Mouse (Mus musculus) olfactory bulb, adult 2 months (tissue): ENCODE measurements around the gene Eif2b5. TPM values are rescaled to one million over a fixed set of nuclear protein-coding genes. Genes with fewer than 3 reads are reported as not detected.
"Not testable (repeated sequence)": the region's sequence is repeated elsewhere in the genome, so short reads cannot be mapped to it uniquely, and the experiment has no call there.

Experiments
- H3K27ac ChIP-seq: fragments of 200-500 bp; 2 replicates; pipeline ENCODE4 v1.5.1; 2012; ENCODE audit warnings: low read depth, low read length; ENCODE audit not compliant: insufficient read depth
- H3K4me1 ChIP-seq: fragments of 200-500 bp; 2 replicates; pipeline ENCODE4 v1.6.1; 2012; ENCODE audit warnings: low read length; ENCODE audit not compliant: control insufficient read depth, insufficient read depth
- H3K4me3 ChIP-seq: fragments of 200-500 bp; 2 replicates; pipeline ENCODE4 v1.5.1; 2012; ENCODE audit warnings: mild to moderate bottlenecking, low read depth, low read length, moderate library complexity; ENCODE audit not compliant: insufficient read depth
- CTCF ChIP-seq: fragments of 200-500 bp; IDR thresholded peaks from 2 replicates; pipeline ENCODE4 v1.5.1; 2012; ENCODE audit warnings: low read depth, mild to moderate bottlenecking, low read length, moderate library complexity; ENCODE audit not compliant: insufficient read depth
- POLR2A ChIP-seq: fragments of 200-500 bp; IDR thresholded peaks from 2 replicates; pipeline ENCODE4 v1.6.1; 2012; ENCODE audit warnings: mild to moderate bottlenecking, low read depth, low read length, moderate library complexity; ENCODE audit not compliant: insufficient read depth
- WGBS: fragments of 180-500 bp; shearing (Covaris S2); methylation state at CpG from one replicate; pipeline ENCODE4 v1.1.7; 2018; 5-methylcytosine and 5-hydroxymethylcytosine counted together
- polyA plus RNA-seq: library from polyadenylated mRNA; stranded (reverse); fragments of >200 nt; gene quantifications from 2 replicates; pipeline ENCODE4 v1.2.4, GENCODE M21; 2012; ENCODE audit warnings: low replicate concordance; ENCODE audit not compliant: missing spikeins, insufficient read depth, insufficient read length

Eif2b5 gene
- polyA plus RNA-seq, result not detected in 2 replicates

DNA sequence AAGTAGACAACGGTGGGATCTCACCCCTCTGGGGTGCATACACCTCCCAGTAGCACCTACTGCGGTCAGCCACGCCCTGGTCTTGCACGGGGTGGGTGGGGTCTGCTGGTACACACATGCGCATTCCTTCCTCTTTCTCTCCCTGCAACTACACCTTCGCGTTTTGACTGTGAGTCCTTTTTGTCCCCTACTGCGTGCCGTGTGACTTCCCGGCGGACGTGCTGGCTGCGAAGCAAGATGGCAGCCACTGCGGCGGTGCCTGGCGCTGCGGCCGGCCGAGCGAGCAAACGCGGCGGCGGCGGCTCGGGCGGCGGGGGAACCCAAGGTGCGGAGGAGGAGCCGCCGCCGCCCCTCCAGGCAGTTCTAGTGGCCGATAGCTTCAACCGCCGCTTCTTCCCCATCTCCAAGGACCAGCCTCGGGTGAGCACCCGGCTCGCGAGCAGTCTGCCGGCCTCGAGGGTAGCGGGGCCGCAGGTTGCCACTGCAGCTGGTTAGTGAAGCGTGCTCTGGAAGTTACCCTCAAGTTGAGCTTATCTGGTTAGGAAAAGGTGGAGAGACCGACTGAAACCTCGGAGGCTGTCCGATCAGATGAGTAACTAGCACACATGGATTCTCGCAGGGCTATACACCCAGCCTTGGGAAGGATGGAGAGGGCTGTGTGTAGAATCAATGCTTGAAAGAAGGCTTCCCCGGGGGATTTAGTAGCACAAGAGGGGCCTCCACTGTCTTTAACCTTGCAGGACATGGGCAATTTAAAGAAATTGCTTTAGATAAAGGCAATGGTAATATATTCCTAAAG lies at the start of gene Eif2b5:
Eif2b5 (plus strand) TSS at position 141 of the 799 bp plus-strand sequence.
- WGBS, result 1% methylated on average over 49 of the region's 49 CpGs
- Histone ChIP-seq H3K27ac (no peak within 1 kb of the TSS), H3K4me1 (peaks cover 4% of the 10 kb centered on the region; the same call in 1 of the 2 replicates), H3K4me3 (peak within 1 kb of the TSS; percentile 90)
- TF ChIP-seq POLR2A (peak; percentile 87), CTCF (no peak)

GRCm38 (mm10) chr16:20451774-20452173 lies 46.8 kb upstream of the Eif2b5 start:
- TF ChIP-seq POLR2A (no peak), CTCF (no peak)
- Histone ChIP-seq H3K4me3 (no peak overlapping the region), H3K4me1 (no peaks in the 10 kb centered on the region), H3K27ac (no peak overlapping the region)
- 77% methylated on average over 6 of the region's 6 CpGs for WGBS

DNA sequence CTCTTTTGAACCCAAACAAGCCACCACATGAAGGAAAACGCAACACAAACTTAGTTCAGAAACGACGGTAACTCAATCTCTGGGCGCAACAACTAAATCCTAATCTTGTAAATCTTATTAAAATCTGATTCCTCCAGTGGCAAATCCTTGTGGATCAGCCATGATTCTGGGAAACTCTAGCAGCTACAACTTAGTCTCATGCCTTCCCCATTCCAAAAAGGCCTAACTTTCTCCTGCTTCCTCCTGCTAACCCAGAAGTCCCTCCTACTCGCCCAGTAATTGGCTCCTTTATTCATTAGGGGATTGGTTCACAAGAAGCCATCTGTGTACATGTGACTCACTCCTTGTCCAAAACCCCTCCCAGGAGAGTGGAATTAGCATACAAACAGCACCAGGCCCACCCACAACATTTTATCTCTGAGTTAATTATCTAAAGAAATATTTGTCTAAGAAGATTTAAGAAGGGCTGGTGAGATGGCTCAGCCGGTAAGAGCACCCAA lies 44.4 kb upstream of the Eif2b5 start:
- Histone ChIP-seq H3K4me1 (no peaks in the 10 kb centered on the region), H3K27ac (no peak overlapping the region), H3K4me3 (no peak overlapping the region)
- 91% methylated on average over 6 of the region's 6 CpGs for WGBS
- TF ChIP-seq POLR2A (no peak), CTCF (no peak)

GRCm38 (mm10) chr16:20456106-20456505 lies 42.5 kb upstream of the Eif2b5 start:
- WGBS, result 22% methylated on average over 1 of the region's 1 CpGs
- no peaks in the 10 kb centered on the region for H3K4me1 ChIP-seq

DNA sequence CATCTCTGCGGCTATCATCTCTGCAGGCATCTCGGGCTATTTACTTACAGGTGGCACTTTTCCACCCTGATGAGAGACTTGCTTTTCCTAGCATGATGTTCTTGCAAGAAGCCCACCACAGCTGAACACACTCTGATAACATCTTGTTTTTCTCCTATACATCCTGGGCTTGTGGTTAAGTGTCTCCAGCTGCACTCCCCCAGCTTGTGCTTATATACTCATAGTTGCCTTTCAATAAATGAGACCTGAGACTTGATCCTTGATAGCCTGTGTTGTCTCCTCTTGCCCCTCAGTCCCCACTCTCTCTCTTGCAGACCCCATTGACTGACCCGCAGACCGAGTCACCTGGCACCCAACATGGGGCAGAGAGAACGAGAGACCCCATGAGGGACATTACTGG lies 39.9 kb upstream of the Eif2b5 start:
- WGBS, result 93% methylated on average over 5 of the region's 5 CpGs
- H3K27ac ChIP-seq, H3K4me3 ChIP-seq, H3K4me1 ChIP-seq: not testable (repeated sequence)

More at GRCm38 (mm10) chr16:20456106-20456505, 42.5 kb upstream of the Eif2b5 start:
- Histone ChIP-seq H3K27ac (no peak overlapping the region), H3K4me3 (no peak overlapping the region)
- no peak for TF ChIP-seq POLR2A
- no peak for TF ChIP-seq CTCF

DNA sequence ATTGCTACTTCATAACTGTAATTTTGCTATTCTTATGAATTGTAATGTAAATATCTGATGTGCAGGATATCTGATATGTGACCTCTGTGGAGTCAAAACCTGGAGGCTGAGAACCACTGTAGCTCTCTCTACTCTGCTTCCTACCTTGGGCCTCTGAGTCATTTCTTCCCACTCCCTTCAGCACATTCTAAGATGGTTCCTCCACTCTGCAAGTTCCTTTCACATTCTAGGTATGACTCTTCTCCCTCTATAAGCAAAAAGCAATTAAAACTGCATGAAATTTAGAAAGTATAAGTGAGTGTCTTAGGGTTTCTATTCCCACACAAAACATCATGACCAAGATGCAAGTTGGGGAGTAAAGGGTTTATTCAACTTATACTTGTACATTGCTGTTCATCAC lies 33.9 kb upstream of the Eif2b5 start:
- Histone ChIP-seq H3K27ac (no peak overlapping the region), H3K4me3 (no peak overlapping the region), H3K4me1 (no peaks in the 10 kb centered on the region)
- TF ChIP-seq CTCF (no peak), POLR2A (no peak)

- H3K27ac ChIP-seq, result no peak overlapping the region
- no peak for TF ChIP-seq CTCF
- TF ChIP-seq POLR2A, result no peak
- no peak overlapping the region for H3K4me3 ChIP-seq
- 94% methylated on average over 2 of the region's 2 CpGs for WGBS
- H3K4me1 ChIP-seq, result no peaks in the 10 kb centered on the region
Measured at GRCm38 (mm10) chr16:20470981-20471380, 27.6 kb upstream of the Eif2b5 start.

DNA sequence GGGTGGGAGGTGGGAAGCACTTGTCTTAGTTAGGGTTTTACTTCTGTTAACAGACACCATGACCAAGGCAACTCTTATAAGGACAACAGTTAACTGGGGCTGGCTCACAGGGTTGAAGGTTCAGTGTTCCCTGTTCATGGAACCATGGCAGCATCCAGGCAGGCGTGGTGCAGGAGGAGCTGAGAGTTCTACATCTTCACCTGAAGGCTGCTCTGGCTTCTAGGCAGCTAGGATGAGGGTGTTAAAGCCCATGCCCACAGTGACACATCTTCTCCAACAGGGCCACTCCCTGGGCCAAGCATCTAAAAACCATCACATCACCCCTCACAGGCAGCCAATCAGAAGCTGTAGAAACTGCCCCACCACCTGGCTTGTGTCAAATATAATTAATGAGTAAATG lies 26.9 kb upstream of the Eif2b5 start:
- WGBS, result 79% methylated on average over 1 of the region's 1 CpGs
- H3K27ac ChIP-seq, result no peak overlapping the region
- TF ChIP-seq CTCF (no peak), POLR2A (no peak)
- H3K4me3 ChIP-seq, result no peak overlapping the region
- no peaks in the 10 kb centered on the region for H3K4me1 ChIP-seq

GRCm38 (mm10) chr16:20473748-20474147 lies 24.9 kb upstream of the Eif2b5 start:
- WGBS, result 84% methylated on average over 1 of the region's 1 CpGs
- TF ChIP-seq POLR2A (no peak), CTCF (no peak)

More at GRCm38 (mm10) chr16:20473748-20474147, 24.9 kb upstream of the Eif2b5 start:
- Histone ChIP-seq H3K4me1 (no peaks in the 10 kb centered on the region), H3K27ac (no peak overlapping the region), H3K4me3 (no peak overlapping the region)
